Mouse (Mus musculus): ENCODE results near the gene Bahcc1.

The Bahcc1 gene

DNA sequence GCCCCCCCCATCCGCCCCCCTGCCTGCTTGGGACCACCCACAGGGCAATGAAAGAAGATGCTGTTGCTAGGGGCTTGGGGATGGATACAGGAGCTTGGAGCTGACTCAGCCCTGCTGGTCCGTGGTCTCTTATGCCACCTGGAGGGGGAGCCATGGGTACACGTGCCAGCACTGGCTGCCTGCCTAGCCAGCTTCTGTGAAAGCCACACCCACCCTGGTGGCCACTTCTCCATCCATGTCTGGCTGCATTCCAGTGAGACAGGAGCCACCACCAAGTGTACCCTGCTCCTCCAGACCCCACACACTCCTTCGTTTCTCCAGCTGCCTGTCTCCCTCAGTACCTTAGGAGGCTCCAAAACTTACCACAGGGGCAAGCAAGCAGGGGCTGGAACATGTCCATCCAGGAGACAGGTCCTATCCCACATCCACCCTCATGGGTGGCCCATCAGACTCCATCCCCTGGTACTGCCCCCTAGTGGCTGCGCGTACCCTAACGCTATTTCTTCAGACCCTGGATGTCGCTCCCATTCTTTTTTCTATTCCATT lies 29.7 kb downstream of the Bahcc1 start:
- peak; percentile 71 for DNase-seq

DNA sequence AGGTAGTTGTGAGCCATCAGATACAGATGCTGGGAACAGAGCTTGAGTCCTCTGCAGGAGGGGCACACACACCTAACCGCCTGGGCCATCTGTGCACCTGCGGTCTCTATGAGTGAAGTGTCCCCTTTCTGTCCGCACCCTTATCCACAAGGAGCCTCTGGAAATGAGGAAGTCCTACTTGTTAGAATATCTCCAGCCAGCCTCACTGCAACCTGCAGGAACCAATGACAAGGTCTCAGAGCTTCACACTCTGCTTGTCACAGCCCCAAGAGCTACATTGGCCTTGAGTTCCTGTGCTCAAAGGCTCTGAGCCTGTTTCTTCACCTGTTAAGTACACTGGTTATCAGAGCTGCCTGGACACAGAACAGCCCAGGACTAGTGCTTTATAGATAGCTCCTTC lies 30.4 kb downstream of the Bahcc1 start:
- DNase-seq = no peak

DNA sequence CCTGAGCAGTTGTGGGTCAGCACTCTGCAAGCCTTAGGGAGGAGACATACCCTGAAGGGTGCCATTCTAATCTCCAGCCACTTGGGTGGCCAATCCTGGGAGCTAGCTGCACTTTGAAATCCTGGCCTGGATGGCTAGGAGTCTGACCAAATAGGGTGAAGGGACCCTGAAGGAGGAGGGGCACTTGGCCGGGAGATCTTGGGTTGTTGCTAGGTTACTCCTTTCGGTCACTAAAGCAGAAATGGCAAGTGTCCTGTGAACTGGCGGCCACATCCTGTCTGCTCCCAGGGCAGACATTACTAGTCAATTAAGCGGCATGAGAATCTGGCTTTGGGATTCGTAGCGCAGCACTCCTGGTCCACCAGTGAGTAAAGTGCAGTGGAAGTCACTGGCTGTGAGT lies 31.3 kb downstream of the Bahcc1 start:
- DNase-seq = no peak

DNA sequence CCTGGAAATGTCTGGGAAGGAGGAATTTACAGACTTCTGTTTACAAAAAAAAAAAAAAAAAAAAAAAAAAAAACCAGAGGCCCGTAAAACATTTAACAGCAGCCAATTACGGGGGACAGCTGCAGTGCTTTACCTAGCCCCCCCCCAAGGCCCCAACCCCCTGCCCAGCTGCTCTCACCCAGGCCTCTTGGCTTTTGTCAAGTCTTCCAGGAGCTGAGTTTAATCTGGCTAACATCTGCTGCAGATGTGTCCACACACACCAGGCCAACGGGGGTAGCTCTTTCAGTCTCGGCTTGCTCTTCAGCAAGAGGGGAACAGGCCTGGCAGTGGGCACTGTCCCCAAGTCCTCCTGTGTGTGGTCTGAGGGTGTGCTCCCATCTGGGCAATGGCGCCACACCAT lies 32.7 kb downstream of the Bahcc1 start:
- DNase-seq = no peak

DNA sequence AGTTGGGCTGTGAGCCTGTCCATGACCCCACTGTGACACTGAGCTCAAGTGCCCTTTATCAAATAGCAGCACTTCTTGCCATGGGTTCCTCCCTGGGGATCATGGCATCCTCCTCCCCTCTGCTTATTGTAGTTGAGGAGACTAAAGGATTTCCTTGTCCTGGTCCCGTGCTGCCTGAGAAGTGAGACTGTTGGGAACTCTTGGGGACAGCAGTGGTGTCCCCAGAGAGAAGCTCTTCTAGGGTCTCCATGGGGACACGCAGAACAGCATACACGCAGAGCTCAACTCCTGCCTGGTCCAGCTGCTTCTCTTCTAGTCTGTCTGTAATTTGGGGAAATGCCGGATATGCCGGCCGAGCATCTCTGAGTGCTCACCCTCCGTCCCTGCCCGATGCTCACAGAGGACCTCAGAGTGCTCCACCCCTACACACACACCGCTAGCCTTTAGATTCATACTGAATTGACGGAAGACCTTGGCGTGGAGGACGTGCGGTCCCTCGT lies 33.6 kb downstream of the Bahcc1 start:
- DNase-seq = no peak

DNA sequence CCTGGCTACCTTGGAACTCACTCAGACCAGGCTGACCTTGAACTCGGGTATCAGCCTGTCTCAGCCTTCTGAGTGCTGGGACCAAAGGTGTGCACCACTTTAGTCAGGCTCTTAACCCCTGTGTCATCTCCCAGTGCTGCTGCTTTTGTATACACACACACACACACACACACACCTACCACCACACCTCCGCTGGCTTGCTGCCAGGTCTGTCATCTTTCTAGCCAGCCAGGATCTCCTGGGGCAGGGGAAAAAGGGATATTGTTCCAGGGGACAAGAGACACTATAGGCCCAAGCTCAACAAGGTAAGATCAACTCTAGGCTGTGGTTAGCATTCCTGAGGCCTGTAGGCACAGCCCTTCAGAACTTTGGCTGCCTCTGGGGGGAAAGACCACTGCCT lies 34.5 kb downstream of the Bahcc1 start:
- no peak for DNase-seq

DNA sequence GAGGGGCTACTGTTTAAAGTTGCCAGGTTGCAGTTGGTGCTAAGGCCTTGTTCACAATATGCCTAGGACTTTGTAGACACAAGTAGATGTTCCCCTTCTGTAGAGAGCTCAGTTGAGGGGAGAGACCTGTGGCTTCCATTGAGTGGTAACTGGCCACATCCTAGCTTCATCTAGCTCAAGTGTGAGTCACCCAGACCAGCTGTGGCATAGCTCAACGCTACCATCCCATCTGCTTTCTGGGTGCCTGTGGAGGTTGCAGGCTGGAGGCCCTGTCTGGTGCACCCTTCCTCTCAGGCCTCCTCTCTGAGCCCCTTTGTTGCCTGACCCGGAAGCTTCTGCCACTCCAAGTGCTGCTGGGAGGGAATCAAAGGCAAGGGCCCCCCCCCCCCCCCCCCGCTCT lies 34.9 kb downstream of the Bahcc1 start:
- DNase-seq = no peak

DNA sequence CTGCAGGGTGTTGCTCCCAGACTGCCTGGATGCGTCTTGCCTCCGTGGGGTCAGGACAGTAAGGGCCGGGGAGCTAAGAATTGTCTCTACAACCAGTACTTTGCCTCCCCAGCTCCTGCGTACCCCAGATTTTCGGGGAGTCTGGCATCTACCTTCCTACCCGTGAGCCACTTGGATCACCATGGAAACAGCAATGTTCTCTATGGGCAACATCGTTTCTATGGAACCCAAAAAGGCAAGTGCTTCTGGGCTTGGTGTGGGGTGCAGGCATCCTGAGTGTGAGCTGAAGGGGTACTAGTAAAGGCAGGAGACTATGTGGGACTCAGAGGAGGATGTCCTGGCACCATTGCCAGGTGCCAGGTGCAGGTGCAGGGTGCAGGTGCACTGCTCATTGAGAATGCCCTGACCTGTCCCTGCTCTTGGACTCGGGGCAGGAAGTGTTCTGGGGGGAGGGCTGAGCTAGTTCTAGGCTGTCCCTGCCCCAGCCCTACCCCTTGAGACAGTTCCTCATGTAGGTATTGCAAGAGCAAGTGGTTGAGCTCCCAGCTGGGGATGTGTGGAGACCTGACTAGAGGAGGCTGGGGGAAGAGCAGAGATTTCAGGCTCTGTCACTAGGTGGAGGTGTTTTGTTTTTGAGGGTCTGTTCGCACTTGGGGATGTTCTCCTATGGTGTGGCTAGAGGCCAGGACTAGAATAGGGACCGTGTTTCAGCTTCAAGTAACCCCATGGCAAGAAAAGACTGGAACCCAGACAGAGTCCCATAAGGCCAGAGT lies 35.6 kb downstream of the Bahcc1 start:
- peak; percentile 47 for DNase-seq

DNA sequence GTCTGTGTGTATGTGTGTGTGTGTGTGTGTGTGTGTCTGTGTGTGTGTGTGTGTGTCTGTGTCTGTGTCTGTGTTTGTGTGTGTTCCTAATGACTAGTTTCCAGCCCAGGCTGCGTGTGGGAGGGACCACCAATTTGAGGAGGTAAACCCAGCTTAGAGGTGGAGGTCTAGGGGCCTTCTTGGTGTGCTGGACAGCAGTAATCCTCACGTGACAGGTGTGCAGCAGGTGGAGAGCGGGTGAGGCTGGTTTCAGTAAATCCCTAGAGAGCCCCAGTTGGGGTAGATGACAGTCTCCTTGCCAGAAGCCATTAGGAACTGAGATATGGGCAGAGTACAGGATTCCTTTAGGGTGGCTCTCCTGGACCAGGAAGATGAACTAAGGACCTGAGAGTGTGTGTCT lies 36.3 kb downstream of the Bahcc1 start:
- DNase-seq = no peak

DNA sequence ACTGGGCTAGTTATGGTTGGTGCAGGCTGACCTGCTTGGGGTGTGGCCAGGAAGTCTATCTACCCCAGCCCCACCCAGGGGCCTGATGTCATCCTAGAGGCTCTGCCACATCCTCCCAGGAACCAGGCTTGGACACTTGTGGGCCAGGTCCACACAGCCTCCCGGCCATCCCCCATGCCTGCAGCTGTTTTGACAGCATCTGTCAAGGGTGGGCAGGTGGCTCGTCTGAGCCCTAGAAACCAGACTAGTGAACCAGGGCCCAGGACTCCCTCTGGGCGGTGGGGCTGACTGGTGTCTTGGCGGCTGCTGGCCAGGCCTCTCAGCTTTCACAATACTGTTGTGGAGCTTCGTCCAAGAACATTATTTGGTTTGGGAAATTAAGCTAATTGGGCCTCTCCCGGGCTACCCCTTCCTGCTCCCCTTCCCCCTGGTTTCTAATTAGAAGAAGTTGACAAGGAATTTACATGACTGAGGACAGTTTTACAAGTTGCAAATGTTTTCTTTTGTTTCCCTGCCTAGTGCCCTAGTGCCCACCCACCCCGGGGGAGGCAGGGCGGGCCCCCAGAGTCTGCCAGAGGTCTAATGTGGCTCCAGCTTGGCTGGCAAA lies 36.9 kb downstream of the Bahcc1 start:
- DNase-seq = no peak

DNA sequence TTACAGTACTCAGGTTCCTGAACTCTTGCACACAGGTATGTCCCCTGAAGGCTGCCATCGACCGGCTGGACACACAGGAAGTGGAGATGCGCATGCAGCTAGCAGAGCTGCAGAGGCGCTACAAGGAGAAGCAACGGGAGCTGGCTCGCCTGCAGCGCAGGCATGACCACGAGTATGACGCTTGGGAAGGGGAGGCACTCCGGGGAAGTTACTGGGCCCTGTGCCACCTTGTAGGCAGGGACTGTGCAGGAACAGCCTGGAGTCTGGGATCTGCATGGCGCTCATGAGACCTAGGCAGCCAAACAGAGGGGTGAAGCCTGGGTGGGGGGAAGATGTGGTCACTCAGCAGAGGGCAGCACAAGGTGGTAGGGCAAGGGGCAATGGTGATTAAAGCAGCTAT lies 46.6 kb downstream of the Bahcc1 start:
- DNase-seq = no peak

DNA sequence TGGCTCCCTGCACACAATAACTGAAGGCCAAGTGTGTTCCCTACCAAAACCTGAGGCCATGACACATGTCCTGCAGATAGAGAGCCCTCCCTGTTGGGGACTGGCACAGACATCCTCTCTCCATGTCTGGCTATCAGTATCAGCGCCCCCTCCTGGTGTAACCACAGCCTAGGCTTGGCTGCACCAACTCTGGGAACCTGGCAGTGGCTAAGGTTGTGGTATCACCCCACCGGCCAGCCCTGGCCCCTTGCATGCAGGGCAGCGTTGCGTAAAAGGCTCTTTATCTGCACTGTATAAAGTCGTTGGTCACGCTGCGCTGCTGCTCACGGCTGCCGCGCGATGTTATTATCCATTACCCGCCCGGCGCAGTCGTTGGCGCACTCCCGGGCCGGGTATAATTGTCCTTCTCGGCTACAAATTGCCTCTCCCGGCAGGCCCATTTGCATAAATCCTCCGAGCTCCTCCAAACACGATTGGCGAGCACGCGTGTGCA lies 47.6 kb downstream of the Bahcc1 start:
- DNase-seq = peak; percentile 47

DNA sequence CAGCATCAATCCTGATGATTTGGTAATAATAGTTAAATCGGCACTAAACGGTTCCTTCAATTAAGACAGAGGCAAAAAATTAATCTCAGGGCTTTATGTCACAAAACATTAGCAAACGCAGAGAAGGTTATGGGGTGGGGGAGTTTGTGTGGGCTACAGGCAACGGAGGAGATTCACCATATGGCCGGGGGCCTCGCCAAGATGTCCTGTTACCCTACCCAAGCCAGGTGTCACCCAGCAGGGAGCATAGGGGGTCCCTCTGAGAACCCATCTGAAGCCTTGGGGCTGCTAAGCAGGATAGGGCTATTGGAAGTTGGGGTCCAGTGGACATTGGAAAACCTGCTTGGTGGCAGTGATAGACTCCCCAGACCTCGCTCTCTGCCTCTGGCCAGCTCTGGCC lies 48.0 kb downstream of the Bahcc1 start:
- DNase-seq = no peak

DNA sequence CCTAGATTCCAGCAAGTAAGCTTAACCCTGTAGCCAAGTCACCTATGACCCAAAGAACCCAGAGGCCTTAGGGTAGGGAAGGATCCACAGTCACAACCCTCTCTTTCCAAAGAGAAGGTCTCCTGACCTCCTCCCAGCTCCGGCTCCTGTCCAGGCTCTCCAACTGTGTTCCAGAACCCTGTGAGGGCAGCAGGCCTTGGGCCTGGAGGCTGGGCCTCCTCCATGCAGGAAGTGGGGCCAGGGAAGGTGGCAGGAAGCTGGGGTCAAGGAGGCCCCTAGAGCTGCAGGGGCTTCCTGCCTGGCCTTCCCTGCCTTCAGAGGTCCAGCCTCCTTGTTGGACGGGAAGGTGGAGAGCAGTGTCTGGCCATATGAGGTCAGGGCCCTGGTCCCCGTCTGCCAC lies 48.5 kb downstream of the Bahcc1 start:
- DNase-seq = no peak

DNA sequence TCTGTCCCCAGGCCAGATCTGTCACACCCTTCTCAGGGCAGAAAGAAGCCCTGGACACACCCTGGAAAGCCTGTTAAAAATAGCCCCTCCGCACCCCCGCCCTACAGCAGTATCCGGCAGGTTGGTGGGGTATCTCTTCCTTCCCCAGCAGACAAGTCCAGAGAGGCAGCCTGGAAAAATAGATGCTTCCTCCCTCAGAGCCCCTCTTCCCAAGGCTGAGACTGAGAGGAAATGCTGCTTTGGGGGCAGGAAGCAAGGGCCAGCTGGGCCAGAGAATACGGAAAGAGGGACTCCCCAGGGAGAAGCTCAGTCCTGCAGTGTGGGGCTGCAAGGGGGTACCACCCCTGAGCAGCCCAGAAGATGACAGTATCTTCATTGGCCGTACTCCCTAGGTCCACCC lies 50.8 kb downstream of the Bahcc1 start:
- DNase-seq = no peak

DNA sequence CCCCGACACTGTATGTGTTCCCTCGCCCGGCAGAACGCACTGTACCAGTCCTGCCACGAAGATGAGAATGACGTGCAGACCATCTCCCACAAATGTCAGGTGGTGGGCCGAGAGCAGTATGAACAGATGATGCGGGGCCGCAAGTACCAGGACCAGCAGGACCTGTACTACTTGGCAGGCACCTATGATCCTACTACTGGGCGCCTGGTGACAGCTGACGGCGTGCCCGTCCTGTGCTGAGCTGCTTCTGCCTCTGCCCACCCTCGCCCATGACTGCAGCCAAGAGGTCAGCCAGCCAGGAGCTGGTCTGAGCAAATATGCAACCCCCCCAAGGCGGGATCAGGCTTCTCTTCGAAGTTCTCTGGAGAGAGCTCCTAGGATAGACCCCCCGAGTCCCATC lies 56.9 kb downstream of the Bahcc1 start:
- DNase-seq = no peak

DNA sequence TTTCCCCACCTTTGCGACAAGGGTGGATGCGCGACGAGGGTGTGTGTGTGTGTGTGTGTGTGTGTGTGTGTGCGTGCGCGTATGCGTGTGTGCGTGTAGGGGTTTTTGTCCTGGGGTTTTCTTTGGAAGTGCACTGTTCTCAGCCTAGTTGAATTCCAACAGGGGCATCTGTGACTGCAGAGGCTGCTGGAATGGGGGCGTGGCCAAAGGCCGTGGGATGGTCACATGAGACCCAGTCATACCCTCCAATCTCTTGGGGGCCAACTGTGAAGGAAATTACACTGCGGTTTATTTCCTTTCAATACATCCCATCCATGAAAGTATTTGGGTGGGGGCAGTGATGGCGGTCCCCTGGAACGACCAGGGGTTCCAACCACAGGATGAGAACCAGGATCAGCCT lies 57.5 kb downstream of the Bahcc1 start:
- DNase-seq = no peak

DNA sequence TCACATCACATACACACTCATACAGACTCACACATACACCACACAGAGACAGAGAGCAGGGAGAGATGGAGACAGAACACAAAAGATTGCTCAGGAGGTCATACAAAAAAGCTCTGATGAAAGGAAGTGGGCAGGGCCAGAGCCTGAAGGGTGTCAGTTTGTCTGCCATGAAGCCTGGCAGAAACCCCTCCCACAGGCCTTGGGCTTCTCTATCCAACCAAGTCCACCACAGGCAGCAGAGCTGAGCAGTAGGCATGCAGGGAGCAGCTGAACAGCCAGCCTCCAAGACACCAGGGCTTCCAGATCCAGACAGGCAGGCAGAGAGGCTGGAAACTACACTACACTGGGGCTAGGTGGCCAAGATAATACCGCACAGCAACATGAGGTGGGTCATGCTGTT lies 61.0 kb downstream of the Bahcc1 start:
- no peak for DNase-seq

DNA sequence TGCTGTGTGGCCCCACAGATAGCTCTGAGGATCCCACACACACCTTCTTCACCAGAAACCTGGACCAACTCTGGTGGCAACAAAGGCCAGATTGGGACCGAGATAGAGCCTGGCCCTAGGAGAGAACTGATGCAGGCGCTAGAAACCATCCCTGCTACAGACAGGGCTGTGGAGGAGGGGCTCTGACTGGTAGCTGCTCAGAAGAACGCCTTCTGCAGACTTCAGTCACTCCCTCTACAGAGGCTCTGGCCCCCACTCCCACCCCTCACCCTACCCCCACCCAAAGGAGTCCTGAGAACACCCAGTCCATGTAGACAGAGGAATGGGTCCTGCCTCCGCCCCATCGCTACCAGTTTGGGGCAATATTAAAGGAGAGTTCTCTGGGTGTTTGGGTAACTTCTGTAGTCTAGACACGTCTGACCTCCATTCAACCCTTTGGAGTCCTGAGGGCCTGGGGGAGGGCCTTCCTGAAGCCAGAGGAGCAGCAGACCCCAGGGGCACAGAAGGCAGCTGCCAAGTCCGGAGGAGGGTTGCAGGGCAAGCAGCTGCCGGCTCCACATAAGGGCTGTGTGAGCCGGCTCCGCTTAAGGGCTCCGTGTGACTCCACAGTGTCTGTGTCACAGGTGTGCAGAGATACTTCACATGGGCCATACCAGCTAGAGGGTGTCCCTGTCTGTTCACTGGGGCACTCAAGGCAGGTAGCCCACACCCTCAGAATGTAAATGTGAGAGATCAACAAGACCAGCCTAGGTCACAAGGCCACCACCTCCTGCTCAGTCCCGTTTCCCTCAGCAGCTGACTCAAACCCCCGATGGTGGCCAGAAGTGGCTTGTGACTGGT lies 63.8 kb downstream of the Bahcc1 start:
- no peak for DNase-seq

DNA sequence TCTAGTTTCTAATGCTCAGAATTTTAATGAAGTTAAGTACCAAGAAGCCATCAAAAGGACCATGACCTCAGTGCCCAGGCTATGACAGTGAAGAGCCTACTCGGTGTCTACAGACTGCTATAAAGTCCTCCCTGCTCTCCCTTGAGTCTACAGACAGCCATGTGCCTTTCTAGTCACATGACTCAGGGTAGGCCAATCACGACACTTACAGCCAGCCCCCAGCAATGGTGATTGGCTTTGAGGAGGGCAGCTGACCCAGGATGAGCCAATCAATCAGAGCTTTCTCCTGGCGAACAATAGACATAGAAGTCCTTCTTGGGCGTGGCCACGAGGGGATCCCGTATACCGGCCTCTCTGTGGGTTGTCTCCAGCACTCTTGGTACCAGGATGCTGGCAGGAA lies 65.0 kb downstream of the Bahcc1 start:
- DNase-seq = no peak

DNA sequence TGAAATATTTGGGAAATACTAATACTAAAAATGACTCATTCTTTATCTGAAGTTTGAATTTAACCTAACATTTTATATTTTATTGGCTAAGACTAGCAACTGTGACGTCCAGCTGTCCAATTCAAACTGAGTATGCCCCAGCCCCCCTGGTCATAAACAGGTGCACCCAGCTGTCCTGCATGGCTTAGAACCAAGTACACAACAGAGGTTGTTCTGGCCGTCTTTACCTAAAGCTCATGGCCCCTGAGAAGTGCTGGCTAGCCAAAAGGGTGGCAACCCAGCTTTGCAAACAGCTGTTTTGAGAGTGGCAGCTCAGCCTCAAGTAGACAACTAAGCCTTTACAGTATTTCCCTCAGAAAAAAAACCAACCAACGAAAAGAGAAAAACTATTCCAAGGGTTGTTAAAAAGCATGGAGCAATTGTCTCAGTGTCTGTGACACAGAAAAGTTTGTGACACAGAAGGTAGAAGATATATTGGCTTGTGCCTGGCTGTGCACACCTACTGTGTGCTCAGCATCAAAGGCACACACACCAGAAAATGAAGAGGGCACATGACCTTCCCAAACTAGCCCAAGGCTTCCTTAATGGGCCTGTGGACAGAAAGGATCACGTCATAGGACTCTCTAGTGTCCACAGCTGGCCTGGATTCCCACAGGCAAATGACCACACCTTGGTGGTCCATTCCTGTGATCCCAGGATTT lies 65.8 kb downstream of the Bahcc1 start:
- DNase-seq = no peak

DNA sequence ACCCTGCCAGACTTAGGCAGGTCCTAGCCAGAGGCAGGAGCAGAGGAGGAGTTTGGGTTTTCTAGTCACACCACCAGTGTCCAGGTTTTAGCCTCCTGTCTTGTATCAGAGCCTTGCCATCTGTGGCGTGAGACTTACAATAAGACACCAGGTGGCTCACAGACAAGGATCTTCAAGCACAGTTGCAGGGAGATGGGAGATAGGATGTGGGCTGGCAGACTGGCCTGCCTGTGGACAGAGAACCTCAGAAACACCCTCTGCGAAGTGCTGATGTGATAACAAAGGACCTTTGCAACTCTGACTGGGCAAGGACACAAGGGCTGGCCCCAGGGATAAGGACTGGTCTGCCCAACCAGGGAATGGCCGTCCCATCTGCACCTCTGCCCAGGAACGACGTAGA lies 66.7 kb downstream of the Bahcc1 start:
- no peak for DNase-seq

DNA sequence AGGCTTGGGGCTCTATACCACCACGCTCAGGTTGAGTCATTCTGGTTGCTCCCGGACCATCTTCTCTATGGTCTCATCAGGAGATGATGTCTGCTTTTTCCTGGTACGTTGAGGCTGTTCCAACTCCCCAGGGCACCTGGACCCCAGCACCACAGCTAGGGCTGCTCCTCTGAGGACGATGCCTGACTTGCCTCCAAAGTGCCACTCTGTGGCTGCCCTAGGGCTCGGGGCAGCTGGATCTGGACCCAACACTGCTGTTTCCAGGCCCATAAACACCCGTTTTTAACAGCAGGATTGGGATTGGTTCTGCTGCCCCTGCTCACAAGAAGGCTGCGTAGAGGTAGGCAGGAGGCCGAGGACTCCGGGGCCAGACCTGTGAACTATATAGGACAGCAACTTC lies 70.4 kb downstream of the Bahcc1 start:
- DNase-seq = no peak
